Mouse (Mus musculus): ENCODE measurements around the gene Nexmif.

DNA sequence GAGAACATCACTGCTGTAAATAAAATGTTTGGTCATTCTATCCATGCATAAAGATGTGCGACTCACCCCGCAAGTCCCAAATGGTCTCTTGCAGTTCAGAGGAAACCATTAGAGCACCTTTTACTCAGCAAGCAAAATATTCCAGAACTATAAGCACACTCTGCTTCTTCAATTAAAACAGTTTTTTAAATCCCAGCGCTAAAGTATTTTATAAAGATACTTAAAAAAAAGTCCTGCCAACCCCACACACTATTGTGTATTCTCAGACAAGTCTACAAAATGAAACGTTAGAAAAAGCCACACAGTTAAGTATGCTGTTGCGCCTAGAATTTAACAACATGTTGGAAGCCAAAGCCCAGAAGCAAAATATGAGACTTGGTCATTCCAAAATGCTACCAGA, 1.9 kb downstream of the Nexmif start:
- TF ChIP-seq CTCF (IDR thresholded peaks at IDR 0.05; ENCODE audit: borderline replicate concordance, insufficient read depth, low read depth, low read length) = no peak
- TF ChIP-seq POLR2A (IDR thresholded peaks at IDR 0.05; ENCODE audit: borderline replicate concordance, insufficient read depth, low read length) = no peak

Data from cerebellum, adult 2 months (tissue).